Mouse (Mus musculus) WW6 (cell line): Measurements from ENCODE around the gene Trim2.

ENCODE experiments used
- DNase-seq: peaks from one replicate; pipeline ENCODE4 v3.0.0-alpha.2; 2013; ENCODE audit warnings: low read depth, low spot score

Trim2 gene

GRCm38 (mm10) chr3:84258518-84259031 lies 48.1 kb downstream of the Trim2 start:
- DNase-seq: no peak

GRCm38 (mm10) chr3:84257989-84258517 lies 48.6 kb downstream of the Trim2 start:
- no peak for DNase-seq

- DNase-seq: no peak
Observed at GRCm38 (mm10) chr3:84254520-84254878, 52.2 kb downstream of the Trim2 start.

GRCm38 (mm10) chr3:84253655-84254519 lies 52.8 kb downstream of the Trim2 start:
- DNase-seq: no peak

- DNase-seq: no peak
Observed at GRCm38 (mm10) chr3:84252776-84253654, 53.7 kb downstream of the Trim2 start.

- DNase-seq: no peak
Observed at GRCm38 (mm10) chr3:84251721-84252120, 55.0 kb downstream of the Trim2 start.

- no peak for DNase-seq
Observed at GRCm38 (mm10) chr3:84250275-84250674, 56.4 kb downstream of the Trim2 start.

- no peak for DNase-seq
Observed at GRCm38 (mm10) chr3:84247789-84248188, 58.9 kb downstream of the Trim2 start.

GRCm38 (mm10) chr3:84246421-84246861 lies 60.2 kb downstream of the Trim2 start:
- DNase-seq: no peak

- DNase-seq: no peak
Observed at GRCm38 (mm10) chr3:84243116-84243515, 63.6 kb downstream of the Trim2 start.

GRCm38 (mm10) chr3:84242497-84242896 lies 64.2 kb downstream of the Trim2 start:
- DNase-seq: no peak

GRCm38 (mm10) chr3:84241098-84241497 lies 65.6 kb downstream of the Trim2 start:
- no peak for DNase-seq

- DNase-seq: no peak
Observed at GRCm38 (mm10) chr3:84235420-84236304, 71.0 kb downstream of the Trim2 start.

GRCm38 (mm10) chr3:84234562-84234961 lies 72.1 kb downstream of the Trim2 start:
- DNase-seq: no peak

GRCm38 (mm10) chr3:84233663-84234415 lies 72.8 kb downstream of the Trim2 start:
- no peak for DNase-seq

GRCm38 (mm10) chr3:84232312-84232711 lies 74.4 kb downstream of the Trim2 start:
- no peak for DNase-seq

GRCm38 (mm10) chr3:84230988-84231387 lies 75.7 kb downstream of the Trim2 start:
- no peak for DNase-seq

GRCm38 (mm10) chr3:84228911-84229310 lies 77.8 kb downstream of the Trim2 start:
- peak; percentile 39 for DNase-seq

GRCm38 (mm10) chr3:84228203-84228870 lies 78.3 kb downstream of the Trim2 start:
- peak; percentile 85 for DNase-seq

- DNase-seq: no peak
Observed at GRCm38 (mm10) chr3:84227628-84228027, 79.0 kb downstream of the Trim2 start.
